Mouse (Mus musculus) heart, embryonic 12.5 days (tissue): ENCODE measurements at regions not wholly inside any gene's neighbourhood (a gene's known extent, or its start where the extent isn't known, plus 50 kb on each side); places are given as distances from the start of the nearest gene placed in this dataset.
A peak's percentile ranks its signal among the peaks of the same experiment; 100 is the strongest.

ENCODE experiments used
- ATAC-seq: fragments of 200-750 bp; cut with Nextera tagmentation; 2 replicates; pipeline ENCODE4 v1.8.0; 2017; ENCODE audit warnings: moderate TSS enrichment, moderate library complexity; ENCODE audit not compliant: insufficient number of reproducible peaks, low FRiP score
- H3K27ac ChIP-seq: fragments of 300-500 bp; sonication (generic); 2 replicates; pipeline ENCODE4 v1.5.1; 2016; ENCODE audit warnings: mild to moderate bottlenecking, moderate library complexity; ENCODE audit not compliant: poor library complexity, severe bottlenecking
- H3K27me3 ChIP-seq: fragments of 300-500 bp; sonication (generic); replicated peaks from 2 replicates; pipeline ENCODE4 v1.6.1; 2016; ENCODE audit warnings: mild to moderate bottlenecking, moderate library complexity
- H3K36me3 ChIP-seq: fragments of 300-500 bp; sonication (generic); 2 replicates; pipeline ENCODE4 v1.6.1; 2016; ENCODE audit warnings: mild to moderate bottlenecking, moderate library complexity
- H3K4me1 ChIP-seq: fragments of 300-500 bp; sonication (generic); replicated peaks from 2 replicates; pipeline ENCODE4 v1.6.1; 2016; ENCODE audit warnings: mild to moderate bottlenecking
- H3K4me2 ChIP-seq: fragments of 300-500 bp; sonication (generic); 2 replicates; pipeline ENCODE4 v1.6.1; 2016; ENCODE audit warnings: mild to moderate bottlenecking, moderate library complexity
- H3K4me3 ChIP-seq: fragments of 300-500 bp; sonication (generic); 2 replicates; pipeline ENCODE4 v1.5.1; 2016; ENCODE audit warnings: mild to moderate bottlenecking
- H3K9ac ChIP-seq: fragments of 300-500 bp; sonication (generic); 2 replicates; pipeline ENCODE4 v1.6.1; 2016; ENCODE audit warnings: mild to moderate bottlenecking, moderate library complexity
- H3K9me3 ChIP-seq: fragments of 300-500 bp; sonication (generic); replicated peaks from 2 replicates; pipeline ENCODE4 v1.6.1; 2016; ENCODE audit warnings: mild to moderate bottlenecking, moderate library complexity
- WGBS: fragments of 180-500 bp; shearing (Covaris S2); methylation state at CpG from one replicate; pipeline ENCODE4 v1.1.7; 2016; 5-methylcytosine and 5-hydroxymethylcytosine counted together

DNA sequence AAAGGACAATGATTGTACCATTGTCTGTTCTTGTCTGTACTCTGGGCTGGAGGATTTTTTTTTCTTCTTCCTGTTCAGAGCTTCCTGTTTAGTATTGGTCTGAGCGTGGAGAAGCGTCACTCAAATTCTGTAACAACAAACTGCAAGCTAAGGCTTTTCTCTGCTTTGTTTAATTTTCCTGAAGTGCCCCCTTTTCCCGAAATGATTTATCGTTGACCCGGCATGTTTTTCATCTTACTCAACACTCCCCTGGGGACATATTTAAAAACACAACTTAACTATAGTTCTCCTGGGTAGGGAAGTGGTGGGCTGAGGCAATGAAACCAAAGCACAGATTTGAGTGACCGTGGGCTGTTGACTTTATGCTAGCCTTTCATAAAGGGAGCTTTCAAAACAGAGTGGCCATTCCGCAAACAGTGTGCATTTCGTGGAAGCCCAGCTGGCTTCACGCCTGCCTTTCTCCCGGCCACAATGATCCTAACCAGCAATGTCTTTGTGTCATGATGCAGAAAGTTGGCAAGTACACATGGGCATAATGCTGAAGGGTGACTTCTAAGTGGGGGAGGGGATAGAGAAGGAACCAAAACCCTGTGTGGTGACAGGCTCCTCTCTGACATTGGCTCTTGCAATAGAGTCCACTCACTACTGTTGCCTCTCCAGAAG, 79.8 kb upstream of the Bmp2k start:
- 62% methylated on average over 10 of the region's 10 CpGs for WGBS
- Histone ChIP-seq H3K27me3 (no peaks in the 10 kb centered on the region), H3K9me3 (no peaks in the 10 kb centered on the region), H3K27ac (peak overlapping the region; percentile 18), H3K9ac (no peak overlapping the region), H3K4me2 (no peak overlapping the region), H3K36me3 (no peaks in the 10 kb centered on the region), H3K4me3 (no peak overlapping the region), H3K4me1 (peaks cover 13% of the 10 kb centered on the region)
- no peak for ATAC-seq

DNA sequence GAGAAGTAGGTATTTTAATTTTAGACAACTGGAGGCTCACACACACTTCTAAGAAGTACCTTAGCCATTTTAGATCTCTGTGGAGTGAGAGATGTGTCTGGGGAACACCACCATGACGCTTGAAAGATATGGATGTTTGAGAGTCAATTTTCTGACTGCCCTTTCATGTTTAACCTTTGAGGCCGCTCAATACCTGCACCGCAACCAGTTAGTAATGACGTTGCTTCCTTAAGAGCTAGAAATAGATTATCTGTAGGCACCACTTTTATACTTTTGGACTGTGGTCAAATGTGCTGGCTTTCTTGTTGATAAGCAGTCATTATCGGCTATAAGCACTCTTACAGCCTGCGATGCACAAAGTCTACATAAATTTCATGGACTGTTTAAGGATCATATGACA, 78.3 kb upstream of the Bmp2k start:
- peaks cover 16% of the 10 kb centered on the region for H3K4me1 ChIP-seq
- H3K9ac ChIP-seq = no peak overlapping the region
- H3K4me3 ChIP-seq = no peak overlapping the region
- H3K27ac ChIP-seq = no peak overlapping the region
- H3K27me3 ChIP-seq = no peaks in the 10 kb centered on the region
- no peak overlapping the region for H3K4me2 ChIP-seq
- peak; percentile 64 for ATAC-seq
- no peaks in the 10 kb centered on the region for H3K9me3 ChIP-seq
- H3K36me3 ChIP-seq = no peaks in the 10 kb centered on the region
- WGBS = 45% methylated on average over 6 of the region's 6 CpGs

- Histone ChIP-seq H3K4me2 (peak overlapping the region; percentile 34), H3K9ac (no peak overlapping the region), H3K4me3 (no peak overlapping the region), H3K36me3 (no peaks in the 10 kb centered on the region), H3K27me3 (no peaks in the 10 kb centered on the region), H3K27ac (peak overlapping the region; percentile 82), H3K9me3 (no peaks in the 10 kb centered on the region), H3K4me1 (peaks cover 16% of the 10 kb centered on the region)
- 47% methylated on average over 6 of the region's 6 CpGs for WGBS
- ATAC-seq = peak; percentile 91
Measured at GRCm38 (mm10) chr5:96921037-96921436, 76.5 kb upstream of the Bmp2k start.

- H3K9me3 ChIP-seq = no peaks in the 10 kb centered on the region
- H3K4me2 ChIP-seq = peak overlapping the region; percentile 18; the same call in 1 of the 2 replicates
- no peaks in the 10 kb centered on the region for H3K27me3 ChIP-seq
- H3K36me3 ChIP-seq = no peaks in the 10 kb centered on the region
- peak overlapping the region; percentile 82 for H3K27ac ChIP-seq
- WGBS = 46% methylated on average over 6 of the region's 6 CpGs
- H3K4me1 ChIP-seq = peaks cover 16% of the 10 kb centered on the region
- H3K9ac ChIP-seq = no peak overlapping the region
- H3K4me3 ChIP-seq = peak overlapping the region; percentile 14; the same call in 1 of the 2 replicates
- ATAC-seq = no peak
Measured at GRCm38 (mm10) chr5:96921511-96921910, 76.0 kb upstream of the Bmp2k start.

GRCm38 (mm10) chr5:96921973-96922715, 75.3 kb upstream of the Bmp2k start:
- peak overlapping the region; percentile 82 for H3K27ac ChIP-seq
- H3K4me3 ChIP-seq = peak overlapping the region; percentile 14; the same call in 1 of the 2 replicates
- peak; percentile 53; the same call in 1 of the 2 replicates for ATAC-seq
- H3K9me3 ChIP-seq = no peaks in the 10 kb centered on the region
- H3K36me3 ChIP-seq = no peaks in the 10 kb centered on the region
- peak overlapping the region; percentile 18; the same call in 1 of the 2 replicates for H3K4me2 ChIP-seq
- peaks cover 16% of the 10 kb centered on the region for H3K4me1 ChIP-seq
- 37% methylated on average over 11 of the region's 11 CpGs for WGBS
- no peaks in the 10 kb centered on the region for H3K27me3 ChIP-seq
- H3K9ac ChIP-seq = no peak overlapping the region

DNA sequence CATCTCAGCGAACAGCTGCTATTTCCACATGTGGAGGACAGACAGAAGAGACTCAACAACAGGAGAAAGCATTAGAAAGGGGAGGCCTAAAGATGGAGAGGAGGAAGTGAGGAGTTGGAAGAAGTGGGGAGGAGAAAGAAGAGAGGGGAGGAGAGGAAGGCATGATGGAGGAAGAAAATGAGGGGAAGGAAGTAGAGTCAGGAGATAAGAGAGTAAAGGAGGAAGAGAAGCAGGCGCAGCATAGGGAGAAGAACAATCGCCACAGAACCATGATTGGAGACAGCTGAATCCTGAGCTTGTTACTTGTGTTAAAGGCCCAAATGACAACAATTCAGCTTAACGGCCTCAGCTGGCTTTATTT, 74.8 kb upstream of the Bmp2k start:
- ATAC-seq = no peak
- Histone ChIP-seq H3K4me1 (peaks cover 15% of the 10 kb centered on the region), H3K9ac (no peak overlapping the region), H3K4me3 (no peak overlapping the region), H3K27ac (peak overlapping the region; percentile 65), H3K9me3 (no peaks in the 10 kb centered on the region), H3K27me3 (no peaks in the 10 kb centered on the region), H3K4me2 (no peak overlapping the region), H3K36me3 (no peaks in the 10 kb centered on the region)
- 76% methylated on average over 4 of the region's 4 CpGs for WGBS

GRCm38 (mm10) chr5:96923526-96923925, 74.0 kb upstream of the Bmp2k start:
- ATAC-seq = no peak

DNA sequence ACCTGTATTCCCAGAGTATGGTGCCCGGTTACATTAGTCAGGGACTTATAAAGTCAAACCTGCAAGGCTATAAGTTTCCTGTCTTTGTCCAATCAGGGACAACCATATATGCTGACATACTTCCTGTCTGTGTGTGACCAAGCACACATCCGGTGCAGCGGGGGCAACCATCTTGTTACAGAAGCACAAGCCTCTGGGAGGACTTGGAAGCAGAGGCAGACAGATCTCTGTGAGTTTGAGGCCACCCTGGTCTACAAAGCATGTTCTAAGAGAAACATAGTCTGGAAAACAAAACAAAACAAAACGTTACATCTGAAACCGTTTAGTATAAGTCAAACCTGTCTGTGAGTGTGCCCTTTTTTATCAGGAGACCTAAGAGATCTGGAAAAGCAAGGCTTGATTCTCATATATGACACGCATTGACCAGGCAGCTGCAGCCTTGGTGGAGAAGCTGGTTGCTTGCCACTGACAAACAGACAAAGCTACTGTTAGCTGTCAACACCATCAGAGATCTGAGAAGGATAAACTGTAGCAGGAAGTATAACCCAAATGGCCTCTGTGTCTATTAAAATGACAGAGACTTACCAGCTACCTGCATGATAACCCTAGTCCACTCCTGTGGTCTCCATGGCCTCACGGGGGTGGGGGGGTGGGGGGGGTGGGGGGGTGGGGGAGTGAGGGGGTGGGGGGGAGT, 72.6 kb upstream of the Bmp2k start:
- H3K4me1 ChIP-seq = peaks cover 9% of the 10 kb centered on the region
- H3K4me2 ChIP-seq = no peak overlapping the region
- H3K9me3 ChIP-seq = no peaks in the 10 kb centered on the region
- no peaks in the 10 kb centered on the region for H3K36me3 ChIP-seq
- WGBS = 79% methylated on average over 6 of the region's 7 CpGs
- no peaks in the 10 kb centered on the region for H3K27me3 ChIP-seq
- no peak overlapping the region for H3K27ac ChIP-seq
- no peak overlapping the region for H3K4me3 ChIP-seq
- ATAC-seq = no peak
- H3K9ac ChIP-seq = no peak overlapping the region

More at GRCm38 (mm10) chr5:96923526-96923925, 74.0 kb upstream of the Bmp2k start:
- Histone ChIP-seq H3K4me2 (no peak overlapping the region), H3K4me3 (no peak overlapping the region), H3K36me3 (no peaks in the 10 kb centered on the region), H3K9me3 (no peaks in the 10 kb centered on the region), H3K9ac (no peak overlapping the region), H3K27ac (0 out of 2 replicates have a peak overlapping the region, but pooled peaks have one; percentile 65), H3K4me1 (peaks cover 12% of the 10 kb centered on the region), H3K27me3 (no peaks in the 10 kb centered on the region)
- WGBS = 86% methylated on average over 1 of the region's 1 CpGs

- peaks cover 9% of the 10 kb centered on the region for H3K4me1 ChIP-seq
- H3K9me3 ChIP-seq = no peaks in the 10 kb centered on the region
- H3K4me2 ChIP-seq = no peak overlapping the region
- no peak overlapping the region for H3K27ac ChIP-seq
- 85% methylated on average over 2 of the region's 2 CpGs for WGBS
- no peaks in the 10 kb centered on the region for H3K27me3 ChIP-seq
- H3K36me3 ChIP-seq = no peaks in the 10 kb centered on the region
- H3K9ac ChIP-seq = no peak overlapping the region
- H3K4me3 ChIP-seq = no peak overlapping the region
- ATAC-seq = no peak
Measured at GRCm38 (mm10) chr5:96925943-96926342, 71.5 kb upstream of the Bmp2k start.

GRCm38 (mm10) chr5:96931091-96931490, 66.4 kb upstream of the Bmp2k start:
- ATAC-seq = no peak
- H3K27me3 ChIP-seq = no peaks in the 10 kb centered on the region

GRCm38 (mm10) chr5:96931576-96932152, 65.8 kb upstream of the Bmp2k start:
- Histone ChIP-seq H3K4me1 (no peaks in the 10 kb centered on the region), H3K27ac (no peak overlapping the region), H3K9me3 (no peaks in the 10 kb centered on the region), H3K27me3 (no peaks in the 10 kb centered on the region), H3K9ac (no peak overlapping the region), H3K36me3 (no peaks in the 10 kb centered on the region), H3K4me3 (no peak overlapping the region), H3K4me2 (no peak overlapping the region)
- WGBS = 51% methylated on average over 4 of the region's 4 CpGs
- no peak for ATAC-seq

More at GRCm38 (mm10) chr5:96931091-96931490, 66.4 kb upstream of the Bmp2k start:
- 49% methylated on average over 2 of the region's 2 CpGs for WGBS
- H3K27ac ChIP-seq = no peak overlapping the region
- no peak overlapping the region for H3K9ac ChIP-seq
- no peak overlapping the region for H3K4me2 ChIP-seq
- no peaks in the 10 kb centered on the region for H3K36me3 ChIP-seq
- no peaks in the 10 kb centered on the region for H3K4me1 ChIP-seq
- no peak overlapping the region for H3K4me3 ChIP-seq
- H3K9me3 ChIP-seq = no peaks in the 10 kb centered on the region
